Mouse (Mus musculus): ENCODE measurements around the gene Olfr13.
"Not testable (repeated sequence)": the region's sequence is repeated elsewhere in the genome, so short reads cannot be mapped to it uniquely, and the experiment has no call there.

Olfr13 gene

GRCm38 (mm10) chr6:43171840-43172239, at the start of gene Olfr13:
Olfr13 (plus strand) TSS chr6:43172140.
- DNase-seq = no peak

DNA sequence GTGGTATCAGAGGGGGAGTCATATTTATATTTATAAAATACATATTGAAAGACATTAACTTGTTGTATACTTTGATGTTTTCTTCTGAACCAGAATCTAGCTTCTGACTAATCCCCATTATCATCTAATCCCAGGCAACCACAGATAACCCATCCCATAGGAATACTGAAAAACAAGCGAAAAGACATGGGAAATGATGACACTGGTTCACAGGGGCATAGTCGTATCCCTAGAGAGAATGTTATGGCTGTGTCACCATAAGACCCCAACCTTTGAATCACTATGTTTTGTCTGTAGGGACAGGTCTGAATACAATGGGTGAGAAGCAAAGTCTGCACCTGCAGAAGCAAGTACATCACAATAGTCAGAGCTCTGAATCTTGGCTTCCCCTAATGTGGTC, 25.7 kb upstream of the Olfr13 start, which contains the start of gene Olfr237-ps1:
Gene Olfr237-ps1, plus strand, starts transcription at position 301 of the 400 bp plus-strand sequence.
- not testable (repeated sequence) for DNase-seq

DNA sequence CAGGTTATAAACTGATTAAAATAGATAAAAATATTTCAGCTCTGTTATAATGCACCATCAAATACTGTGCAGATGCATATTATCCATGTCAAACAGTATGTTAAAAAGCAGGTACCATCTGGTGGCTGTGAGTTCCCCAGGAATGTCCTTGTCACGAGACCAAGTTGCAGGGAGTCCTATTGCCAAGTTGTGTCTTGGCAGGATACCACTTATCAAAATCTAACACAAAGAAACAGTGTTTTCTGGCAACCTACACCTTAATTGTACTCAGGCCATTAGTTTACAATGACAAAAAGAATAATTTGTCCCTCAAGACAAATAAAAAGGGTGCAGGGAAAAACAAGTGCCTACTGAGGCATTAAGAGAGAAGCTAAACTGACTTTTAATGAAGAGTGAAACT, 12.4 kb upstream of the Olfr13 start:
- DNase-seq = no peak

GRCm38 (mm10) chr6:43162982-43163381, 9.0 kb upstream of the Olfr13 start, which contains the start of gene Olfr437:
Olfr437 (plus strand) TSS chr6:43163282.
- DNase-seq = no peak

GRCm38 (mm10) chr6:43167246-43167645, 4.7 kb upstream of the Olfr13 start:
- DNase-seq = no peak

- DNase-seq = no peak
Observed at GRCm38 (mm10) chr6:43178129-43178528, 6.2 kb downstream of the Olfr13 start.

DNA sequence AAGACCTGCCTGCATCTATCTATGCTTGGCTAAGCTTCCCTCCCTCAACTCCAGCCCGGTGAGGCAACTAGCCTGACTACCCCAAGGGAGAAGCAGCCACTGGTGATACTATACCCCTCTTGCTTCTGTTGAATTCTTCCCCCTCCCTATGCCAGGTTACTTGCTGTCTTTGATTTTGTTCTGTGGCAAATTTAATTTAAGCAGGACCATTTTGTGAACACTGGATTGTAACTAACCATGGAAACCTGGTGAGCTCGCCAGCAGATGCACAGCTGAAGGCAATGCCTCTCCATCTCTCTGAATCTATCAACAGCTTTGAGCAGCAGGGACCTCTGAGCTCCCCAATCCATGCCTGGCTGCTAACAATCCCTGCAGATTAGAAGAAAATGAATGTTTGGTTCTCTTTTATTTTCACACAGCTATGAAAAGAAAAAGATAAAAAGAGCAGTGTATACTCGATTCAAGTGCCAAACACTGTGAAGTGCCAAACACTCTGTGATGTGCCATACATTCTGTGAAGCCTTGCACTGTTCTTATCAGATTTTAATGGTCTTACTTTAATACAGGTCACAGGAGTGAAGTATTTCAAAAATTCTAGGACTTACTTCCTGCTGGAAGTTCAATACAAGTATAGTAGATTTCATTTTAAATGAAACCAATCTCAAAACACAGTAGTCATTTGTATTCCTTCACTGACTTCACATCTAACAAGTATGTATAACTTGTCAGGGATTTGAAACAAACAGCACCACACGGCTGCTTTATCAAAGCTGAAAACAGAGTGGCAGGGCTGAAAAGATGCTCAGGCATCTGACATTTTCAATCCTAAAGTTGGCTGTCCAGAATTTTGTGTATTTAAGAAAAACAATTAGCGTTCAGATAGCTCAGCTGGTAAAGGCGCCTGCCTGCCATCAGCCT, 6.9 kb downstream of the Olfr13 start:
- no peak for DNase-seq

- no peak for DNase-seq
Observed at GRCm38 (mm10) chr6:43190986-43191385, 19.0 kb downstream of the Olfr13 start.

DNA sequence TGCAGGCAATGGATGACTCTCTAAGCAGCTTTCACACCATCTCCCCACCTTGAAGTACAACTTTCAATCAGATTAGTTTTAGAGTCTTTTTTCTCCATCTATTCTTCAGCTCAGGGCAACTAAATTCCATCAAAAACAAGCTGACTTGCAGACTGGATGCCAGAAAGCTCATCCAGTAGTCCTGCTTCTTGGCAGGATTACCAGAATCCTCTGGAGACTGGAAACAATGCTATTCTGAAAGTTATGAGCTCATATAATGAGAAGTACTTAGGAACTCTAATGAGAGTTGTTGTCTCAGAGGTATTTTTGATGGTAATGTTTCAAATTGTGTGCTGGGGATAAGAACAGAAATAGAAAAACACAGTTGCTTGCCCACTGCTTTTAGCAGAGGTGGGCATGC, 24.8 kb downstream of the Olfr13 start, which contains the start of gene Olfr435:
Gene Olfr435, plus strand, starts transcription at position 366 of the 400 bp plus-strand sequence.
- DNase-seq = no peak

GRCm38 (mm10) chr6:43198094-43198493, 26.2 kb downstream of the Olfr13 start:
- no peak for DNase-seq

- DNase-seq = no peak
Observed at GRCm38 (mm10) chr6:43202786-43203185, 30.8 kb downstream of the Olfr13 start.

- no peak for DNase-seq
Observed at GRCm38 (mm10) chr6:43205355-43205754, 33.4 kb downstream of the Olfr13 start.

- DNase-seq = not testable (repeated sequence)
Observed at GRCm38 (mm10) chr6:43212873-43213272, 40.9 kb downstream of the Olfr13 start, which contains the start of gene Olfr434. Olfr434 (plus strand) TSS chr6:43213021.

All from thymus, postnatal 4 days (tissue).